16 mouse cellular contexts compared by ENCODE assay signal in the genomic region with DNA sequence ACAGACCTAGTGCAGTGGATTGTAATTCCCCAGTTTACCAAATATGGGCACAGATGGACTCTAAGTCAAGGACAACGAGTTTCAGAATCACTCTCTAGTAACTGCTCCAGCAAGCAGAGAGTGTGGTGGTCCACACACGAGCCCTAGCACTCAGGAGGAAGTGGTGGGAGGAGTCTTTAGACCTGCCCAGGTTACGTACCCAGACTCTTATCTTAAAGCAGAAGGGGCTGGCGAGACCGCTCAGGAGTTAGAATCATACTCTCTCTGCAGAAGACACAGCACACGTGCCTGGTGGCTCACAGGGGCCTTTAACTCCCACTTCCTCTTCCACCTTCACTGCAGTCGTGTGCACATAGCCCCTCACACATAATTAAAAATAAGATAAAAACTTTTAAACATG. TPM values are rescaled to one million over a fixed set of nuclear protein-coding genes. Genes with fewer than 3 reads are reported as not detected.
DNase-seq lines count a peak whose midpoint lies in the region; ATAC-seq lines count a peak whose summit lies in the region.
"Had no signal": no experiment of that assay in that cellular context is flagged by ENCODE, and none has a peak within 500 bp of the region (broad histone marks: within the 10 kb centered on the region; RNA-seq: fewer than 3 reads in every experiment).

No protein-coding gene starts in this region.

- no peaks in the 10 kb centered on the region for H3K27me3 ChIP-seq in liver, embryonic 13.5 days
- H3K27me3 ChIP-seq: megakaryocyte, embryonic 14.5 days; neural tube, embryonic 12.5 days had no signal

- H3K9me3 ChIP-seq in liver, embryonic 13.5 days (replicated peaks) = no peaks in the 10 kb centered on the region
- H3K9me3 ChIP-seq: limb, embryonic 10.5 days; megakaryocyte, embryonic 14.5 days; neural tube, embryonic 12.5 days had no signal

- DNase-seq in B cell, adult 2 months = peak; percentile 68 to 75
- peak; percentile 83 for DNase-seq in MEL-GATA-1-ER (ENCODE audit: extremely low read depth, low read depth)
- DNase-seq in liver, embryonic 13.5 days = peak; percentile 34
- peak; percentile 83 to 84 for DNase-seq in spleen, postnatal 36 days (ENCODE audit: low spot score in 2 of 2)
- DNase-seq in adrenal gland, postnatal 10 days = no peak
- DNase-seq in layer of hippocampus, postnatal 14 days (ENCODE audit: low spot score in 2 of 2) = no peak
- DNase-seq in right cerebral cortex, adult 18-20 months = no peak
- DNase-seq in gastrocnemius, adult 18-20 months (ENCODE audit: low spot score) = no peak

- peaks cover 71% of the 10 kb centered on the region for H3K36me3 ChIP-seq in liver, embryonic 13.5 days

- H3K9ac ChIP-seq in liver, embryonic 13.5 days = no peak overlapping the region
- H3K9ac ChIP-seq: neural tube, embryonic 12.5 days had no signal

- 15% methylated on average over 7 of the region's 7 CpGs for WGBS in liver, embryonic 13.5 days (ENCODE audit: insufficient replicate concordance)

- H3K4me1 ChIP-seq in liver, embryonic 13.5 days (replicated peaks) = peaks cover 53% of the 10 kb centered on the region
- H3K4me1 ChIP-seq: neural tube, embryonic 12.5 days had no signal

- peak overlapping the region; percentile 54 for H3K27ac ChIP-seq in liver, embryonic 13.5 days
- H3K27ac ChIP-seq: hindbrain, postnatal 0 days; neural tube, embryonic 12.5 days; stomach, postnatal 0 days had no signal

- H3K4me3 ChIP-seq in liver, embryonic 13.5 days (replicated peaks) = no peak overlapping the region
- H3K4me3 ChIP-seq: limb, embryonic 10.5 days; megakaryocyte, embryonic 14.5 days; neural tube, embryonic 12.5 days had no signal

- no peak for ATAC-seq in liver, embryonic 13.5 days (ENCODE audit: low read depth)
- ATAC-seq: hindbrain, postnatal 0 days had no signal

- no peak overlapping the region for H3K4me2 ChIP-seq in liver, embryonic 13.5 days
- H3K4me2 ChIP-seq: neural tube, embryonic 12.5 days had no signal

RNA-seq across cellular contexts. Expression of gene Haao, which starts 40.4 kb away (rescaled TPM):
- 16.2 and 17.1 TPM in 2 replicates for polyA plus RNA-seq in liver, embryonic 13.5 days (2015; fragmentation: Nextera tagmentation; extraction: Ambion mirVana)
- 10 to 100 TPM; 12.6 to 27.1 TPM for total RNA-seq in adrenal gland, postnatal 10 days (2021)
- total RNA-seq in layer of hippocampus, postnatal 14 days (2021) = not detected
- total RNA-seq in gastrocnemius, adult 18-20 months (2021) = under 1 TPM in 1 of 2 experiments, not detected in 1; 0.38 TPM
- total RNA-seq: layer of hippocampus, postnatal 36 days; midbrain, postnatal 0 days had no signal
- polyA plus RNA-seq: forebrain, embryonic 11.5 days; neural tube, embryonic 12.5 days had no signal

Comparison
In these comparisons a context has a peak if more than half of its experiments do, and no peak if none do; other contexts are left out.
1. DNase-seq: peak in B cell, adult 2 months (2 of 2), MEL-GATA-1-ER (single experiment), liver, embryonic 13.5 days (single experiment) and spleen, postnatal 36 days (2 of 2); none in adrenal gland, postnatal 10 days (single experiment), layer of hippocampus, postnatal 14 days (0 of 2), right cerebral cortex, adult 18-20 months (single experiment) and gastrocnemius, adult 18-20 months (single experiment).
2. RNA of gene Haao, which starts 40.4 kb away (total RNA-seq): 12.6 to 27.1 TPM in adrenal gland, postnatal 10 days; 0.38 TPM in gastrocnemius, adult 18-20 months and not detected in layer of hippocampus, postnatal 14 days; every median in the first group is over 4 times any median in the second.